Mouse (Mus musculus): ENCODE measurements at regions not wholly inside any gene's neighbourhood (a gene's known extent, or its start where the extent isn't known, plus 50 kb on each side); places are given as distances from the start of the nearest gene placed in this dataset.

DNA sequence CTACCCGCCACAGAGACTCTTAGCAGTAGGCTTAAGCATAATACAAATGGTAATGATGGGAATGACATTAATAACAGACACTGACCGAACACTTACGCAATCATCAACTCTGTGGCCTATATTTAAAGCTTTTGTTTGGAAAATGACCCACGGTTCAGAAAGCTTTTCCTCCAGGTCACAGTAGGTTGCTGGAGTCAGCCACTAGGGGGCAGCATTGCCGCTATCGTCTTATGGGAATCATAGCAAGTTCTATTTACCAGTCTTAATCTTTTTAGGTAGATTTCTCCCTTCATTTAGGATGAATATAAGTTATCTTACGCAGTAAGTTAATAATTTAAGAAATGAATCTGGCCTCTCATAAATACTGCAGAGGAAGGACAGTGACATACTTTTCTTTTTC lies 137.4 kb downstream of the Foxb1 start:
- TF ChIP-seq GATA1 (IDR thresholded peaks at IDR 0.05; ENCODE audit: borderline replicate concordance, low read length) (no peak), FLI1 (IDR thresholded peaks at IDR 0.05; ENCODE audit: low read length) (no peak)
